Mouse (Mus musculus) brain, embryonic 14.5 days (tissue): ENCODE measurements around the gene Npy2r. TPM values are rescaled to one million over a fixed set of nuclear protein-coding genes. Genes with fewer than 3 reads are reported as not detected.

Experiments
- DNase-seq: peaks from one replicate; pipeline ENCODE4 v3.0.0-alpha.2; 2011; ENCODE audit warnings: low read depth
- CTCF ChIP-seq: fragments of 200-500 bp; IDR thresholded peaks from 2 replicates; pipeline ENCODE4 v1.5.1; 2012; ENCODE audit warnings: inconsistent platforms, mild to moderate bottlenecking, moderate library complexity, borderline replicate concordance; ENCODE audit not compliant: insufficient read depth, insufficient read length; ENCODE audit errors: extremely low read depth
- POLR2A ChIP-seq: fragments of 200-500 bp; IDR thresholded peaks from 2 replicates; pipeline ENCODE4 v1.6.1; 2012; ENCODE audit warnings: mild to moderate bottlenecking, inconsistent platforms, borderline replicate concordance; ENCODE audit not compliant: poor library complexity, insufficient read depth, insufficient read length, severe bottlenecking; ENCODE audit errors: extremely low read depth
- polyA plus RNA-seq: library from polyadenylated mRNA; depleted of rRNA; stranded (reverse); fragments of >200 nt; gene quantifications from 2 replicates; pipeline ENCODE4 v1.2.3, GENCODE M21; 2012; rRNA removed

Npy2r gene
- polyA plus RNA-seq = 1.2 and 1.6 TPM in 2 replicates

DNA sequence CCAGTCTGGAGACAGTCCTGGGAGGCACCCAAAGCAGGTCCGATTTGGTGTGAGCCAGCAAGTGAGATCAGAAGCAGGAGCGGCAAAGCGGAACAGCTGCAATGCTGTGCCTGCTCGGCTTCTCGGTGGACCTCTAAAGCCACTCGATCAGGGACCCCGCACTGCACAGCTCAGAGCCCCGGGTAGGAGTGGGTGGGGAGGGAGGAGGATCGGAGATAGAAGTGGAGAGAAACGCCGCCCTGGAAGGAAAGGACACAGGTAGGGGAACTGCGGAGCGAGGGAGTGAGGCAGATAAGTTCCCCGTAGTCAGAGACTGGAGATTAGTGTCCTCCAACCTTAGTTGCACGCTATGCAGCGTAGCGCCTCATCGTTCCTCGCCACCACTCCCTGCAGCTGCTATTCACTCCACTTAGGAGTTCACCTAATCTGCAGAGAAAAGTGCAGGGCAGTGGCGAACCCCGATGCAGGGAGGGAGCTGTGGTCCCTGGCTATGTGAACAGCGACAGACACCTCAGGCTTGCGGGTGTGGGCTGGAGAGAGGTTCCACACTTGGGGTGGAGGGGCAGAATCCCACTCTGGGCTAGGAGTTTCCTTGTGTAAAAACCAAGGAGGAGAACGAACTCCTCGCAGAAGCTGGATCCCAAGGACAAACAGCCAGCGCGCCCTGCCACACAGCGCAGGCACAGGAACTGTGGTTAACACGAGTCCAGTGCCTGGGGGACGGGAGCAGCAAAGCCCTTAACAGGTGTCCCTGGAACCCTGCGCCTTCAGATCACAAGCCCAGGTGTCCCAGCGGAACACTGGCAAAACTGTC is at the start of gene Npy2r:
TSS of gene Npy2r (minus strand) at position 177 of the 814 bp plus-strand sequence.
- peak; percentile 58 for DNase-seq

DNA sequence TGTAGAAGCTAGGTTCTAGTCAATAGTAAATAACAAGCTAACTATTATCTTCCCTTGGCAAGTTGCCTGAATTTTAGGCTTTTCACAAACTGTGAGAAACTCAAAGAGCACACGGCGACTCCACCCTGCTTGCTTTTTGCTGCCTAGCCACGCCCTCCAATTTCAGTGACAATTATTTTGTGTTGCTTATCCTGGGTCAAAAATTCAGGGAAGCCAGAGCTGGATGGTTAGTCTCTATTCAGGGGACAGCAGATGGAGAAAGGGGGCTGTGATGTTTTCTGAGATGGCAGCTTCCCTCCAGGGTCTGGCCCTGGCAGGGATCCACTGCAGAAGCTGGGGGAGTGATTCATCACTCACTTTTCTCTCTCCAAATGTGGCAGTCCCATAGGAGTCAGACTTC is 9.9 kb upstream of the Npy2r start:
- DNase-seq = peak; percentile 80
- no peak for TF ChIP-seq CTCF
- no peak for TF ChIP-seq POLR2A

More for the DNA sequence above, at the start of gene Npy2r:
- no peak for TF ChIP-seq POLR2A
- no peak for TF ChIP-seq CTCF

DNA sequence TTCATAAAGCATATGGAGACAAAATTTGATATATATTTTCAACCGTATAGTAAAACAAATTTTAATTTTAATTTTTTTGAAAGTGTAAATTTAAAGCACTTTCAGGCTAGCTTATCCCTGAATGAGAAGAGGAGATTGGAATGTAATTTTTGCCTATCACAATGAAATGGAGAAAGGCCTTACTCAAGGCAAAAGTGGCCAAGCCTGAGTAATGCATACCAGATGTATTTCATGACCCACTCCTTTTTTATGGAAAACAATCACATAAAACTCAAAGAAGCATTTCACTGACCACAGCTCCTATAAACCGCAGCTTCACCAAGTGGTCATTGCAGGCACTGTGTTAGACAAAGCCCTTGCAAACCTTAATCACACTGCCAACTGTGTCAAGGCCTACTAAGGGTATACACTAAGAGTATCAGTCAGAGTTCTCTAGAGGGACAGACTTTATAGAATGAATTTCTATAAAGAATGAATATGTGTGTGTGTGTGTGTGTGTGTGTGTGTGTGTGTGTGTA is 8.5 kb upstream of the Npy2r start:
- DNase-seq = no peak
- TF ChIP-seq POLR2A (no peak), CTCF (no peak)

DNA sequence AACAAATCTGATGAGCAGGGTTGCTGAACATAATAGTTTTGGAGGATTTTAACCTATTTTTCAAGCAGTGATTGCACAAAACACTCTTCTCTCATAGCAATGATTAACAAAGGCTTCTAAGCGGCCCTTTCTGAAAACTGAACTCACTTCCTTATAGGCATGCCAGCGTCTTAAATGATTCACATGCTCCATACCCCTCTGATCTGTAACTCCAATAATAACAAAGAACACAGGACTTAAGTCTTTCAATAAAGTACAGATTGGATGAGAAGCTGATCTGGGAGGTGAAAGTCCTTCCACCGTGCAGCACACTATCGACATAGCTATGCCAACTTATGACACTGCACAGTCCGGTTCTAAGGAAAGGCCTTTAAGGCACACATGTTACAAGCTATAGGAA is 2.0 kb upstream of the Npy2r start:
- DNase-seq = no peak
- TF ChIP-seq CTCF = no peak
- no peak for TF ChIP-seq POLR2A

DNA sequence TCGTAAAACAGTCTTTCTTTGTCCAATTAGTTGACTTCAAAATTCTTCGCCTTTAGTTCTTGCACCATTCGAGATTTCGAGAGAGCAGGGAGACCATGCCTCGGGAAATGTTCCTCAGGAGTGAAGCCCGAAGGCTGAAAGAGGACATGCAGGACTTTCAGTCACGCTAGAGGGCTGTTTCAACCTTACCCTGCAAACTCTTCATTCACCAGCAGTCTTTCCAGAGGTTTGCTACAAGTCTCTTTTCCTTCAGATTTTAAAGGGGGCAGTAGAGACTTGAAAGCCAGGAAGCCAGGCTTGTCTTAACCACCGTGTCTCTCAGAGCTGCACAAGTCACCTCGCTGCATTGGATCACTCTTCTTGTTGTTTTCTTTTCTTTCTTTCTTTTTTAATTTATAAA is 869 bp upstream of the Npy2r start:
- TF ChIP-seq CTCF (peak; percentile 37; the same call in 1 of the 2 replicates), POLR2A (no peak)
- DNase-seq = peak; percentile 71

DNA sequence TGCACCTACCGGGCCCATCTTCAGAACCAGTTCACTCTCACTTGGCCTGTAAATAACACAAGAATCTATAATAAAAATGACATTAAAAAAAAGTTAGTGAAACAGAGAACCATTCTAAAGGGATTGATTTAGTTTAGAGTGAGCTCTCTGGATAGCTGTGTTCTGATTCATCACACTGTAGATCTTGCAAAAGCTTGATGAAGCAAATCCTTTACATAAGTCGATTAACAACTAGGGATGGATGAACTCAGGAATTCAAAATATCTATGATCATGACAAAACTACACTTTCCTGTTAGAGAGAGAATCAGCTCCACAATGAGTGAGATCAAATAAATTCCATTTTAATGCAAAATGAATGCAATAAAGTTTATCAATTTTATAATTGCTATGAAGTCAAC is 6.4 kb downstream of the Npy2r start:
- TF ChIP-seq CTCF (no peak), POLR2A (no peak)
- DNase-seq = no peak

DNA sequence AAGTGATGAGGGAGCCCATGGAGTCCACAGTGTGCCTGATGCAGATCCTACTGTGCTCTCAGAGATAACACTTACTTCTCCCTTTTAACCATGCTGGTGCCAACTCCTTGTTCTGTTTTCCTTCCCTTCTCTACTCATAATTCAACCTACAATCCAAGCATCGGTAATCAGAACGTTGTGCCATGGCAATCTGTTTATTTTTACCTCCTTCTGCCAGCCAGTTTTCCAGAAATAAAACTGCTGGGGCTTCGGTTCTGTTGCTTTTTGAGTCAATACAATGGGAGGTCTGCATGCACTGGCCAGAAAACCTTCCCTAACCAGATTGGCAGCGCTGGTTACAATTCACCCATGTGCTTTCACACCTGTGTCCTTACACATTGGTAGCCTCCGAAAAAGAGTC is 7.9 kb downstream of the Npy2r start:
- TF ChIP-seq POLR2A (no peak), CTCF (no peak)
- DNase-seq = no peak

DNA sequence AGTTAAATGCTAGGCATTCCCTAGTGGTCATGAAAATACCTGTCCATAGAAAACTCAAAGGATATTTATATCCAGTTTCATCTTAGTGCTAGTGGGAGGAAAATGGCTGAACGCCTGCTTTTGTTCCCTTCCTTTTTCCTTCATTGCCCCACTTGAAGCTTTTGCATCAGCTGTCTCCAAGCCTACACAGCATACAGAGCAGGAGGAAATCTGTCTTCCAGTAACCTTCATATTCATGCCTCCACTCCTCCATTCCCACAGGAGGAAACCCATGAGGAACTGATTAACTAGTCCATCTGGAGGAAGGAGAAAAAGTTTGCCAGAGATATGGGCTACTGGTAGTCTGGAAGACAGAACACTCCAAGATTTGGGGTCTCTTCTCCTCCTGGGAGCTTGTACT is 23.1 kb downstream of the Npy2r start:
- TF ChIP-seq CTCF (no peak), POLR2A (no peak)
- no peak for DNase-seq

DNA sequence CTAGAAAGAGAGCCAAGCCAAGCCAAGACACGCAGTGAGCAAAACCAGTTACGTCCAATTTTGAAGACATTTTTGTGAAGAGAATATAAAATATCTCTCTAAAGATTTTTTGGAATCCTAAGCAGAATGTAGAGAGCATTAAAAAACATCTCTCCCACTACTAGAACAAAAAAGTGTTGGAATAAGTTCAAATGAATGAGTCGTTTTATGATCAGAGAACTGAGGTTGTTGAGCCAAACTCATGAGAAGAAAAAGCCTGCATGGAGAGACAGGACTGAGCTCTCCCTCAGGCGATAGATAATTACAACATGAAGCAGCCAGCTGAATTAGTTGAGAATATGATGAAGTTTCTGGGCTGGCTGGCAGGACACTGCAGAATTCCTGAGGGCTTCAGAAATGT is 49.9 kb downstream of the Npy2r start:
- no peak for TF ChIP-seq CTCF
- TF ChIP-seq POLR2A = no peak
- DNase-seq = no peak

Other genes starting within 250 kb of the Npy2r start
- gene Map9, start 190.0 kb downstream of the Npy2r start, polyA plus RNA-seq = 22.3 and 32.5 TPM in 2 replicates